Mouse (Mus musculus) brain, embryonic 18.5 days (tissue): ENCODE data around the gene Olfr433.
"Not testable (repeated sequence)": the region's sequence is repeated elsewhere in the genome, so short reads cannot be mapped to it uniquely, and the experiment has no call there.

Source experiments
- DNase-seq: peaks from one replicate; pipeline ENCODE4 v3.0.0-alpha.2; 2012; ENCODE audit warnings: low read depth, low spot score

Olfr433 gene

DNA sequence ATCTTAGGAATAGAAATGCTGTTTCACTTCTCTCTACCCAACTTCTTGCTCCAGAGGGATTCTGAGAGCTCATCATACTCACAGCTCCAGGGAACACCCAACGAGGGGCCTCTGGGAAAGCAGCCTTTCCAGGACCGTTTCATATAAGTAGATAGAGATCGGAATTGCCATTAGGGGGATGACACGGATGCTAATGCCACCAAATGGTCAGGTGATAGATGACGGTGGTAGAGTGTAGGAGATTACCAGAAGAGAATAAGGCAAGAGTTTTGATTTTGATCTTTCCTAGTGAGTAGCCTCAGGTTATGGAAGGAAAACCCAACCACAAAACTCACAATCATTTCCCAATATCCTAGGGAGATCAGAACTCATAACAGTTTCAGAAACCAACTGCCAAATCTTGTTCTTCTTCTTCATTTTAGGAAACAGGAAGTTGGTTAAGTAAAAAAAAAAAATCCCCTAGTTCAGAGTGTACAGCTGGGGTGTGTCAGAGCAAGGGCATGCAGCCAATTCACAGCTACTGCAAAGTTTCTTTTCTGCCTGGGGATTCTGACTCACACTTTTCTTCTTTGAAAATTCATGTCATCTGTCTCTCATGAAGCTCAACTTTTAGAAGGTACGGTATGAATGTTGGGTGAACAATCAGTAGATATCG, at the start of gene Olfr433:
TSS of gene Olfr433 (plus strand) at position 183 of the 655 bp plus-strand sequence.
- DNase-seq: no peak

DNA sequence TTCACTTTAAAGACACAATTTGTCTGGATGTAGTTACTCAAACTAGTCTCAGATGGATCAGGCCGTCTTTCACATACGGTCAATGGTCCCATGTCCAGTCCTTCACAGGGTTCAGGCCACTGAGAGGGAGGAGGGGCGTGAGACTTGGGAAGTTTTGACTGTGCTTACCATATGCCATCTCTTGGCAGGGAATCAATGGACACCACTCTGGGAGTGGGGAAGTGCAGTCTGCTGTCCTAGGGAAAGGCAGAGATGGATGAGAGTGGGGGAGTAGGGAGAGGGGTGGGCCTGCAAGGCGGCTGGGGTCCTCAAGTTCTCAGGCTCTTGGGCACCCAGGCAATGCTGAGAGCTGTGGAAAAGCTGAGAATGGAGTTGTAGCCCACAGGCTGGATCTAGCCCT, 45.5 kb upstream of the Olfr433 start:
- no peak for DNase-seq

- not testable (repeated sequence) for DNase-seq
Measured at GRCm38 (mm10) chr1:174004352-174005109, 36.0 kb upstream of the Olfr433 start.

- not testable (repeated sequence) for DNase-seq
Measured at GRCm38 (mm10) chr1:174007050-174007449, 33.5 kb upstream of the Olfr433 start.

DNA sequence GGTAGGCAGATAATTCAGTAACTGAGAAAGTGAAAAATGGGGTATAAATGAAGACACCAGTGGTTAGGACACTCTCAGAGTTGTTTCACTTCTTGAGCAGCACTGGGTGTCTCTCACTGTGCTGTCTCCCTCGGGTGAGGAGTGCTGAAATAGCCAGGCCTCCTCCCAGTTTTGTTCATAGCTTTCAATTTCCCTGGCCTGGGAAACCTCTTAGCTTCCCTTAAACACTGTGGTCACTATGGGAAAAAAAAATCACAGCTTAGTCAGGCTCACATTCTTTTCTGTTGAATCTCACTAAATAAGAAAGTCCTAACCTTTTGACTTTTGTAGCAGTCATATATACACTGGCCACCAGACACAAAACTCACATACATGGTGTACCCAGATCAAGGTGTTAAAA, 8.8 kb upstream of the Olfr433 start, which contains the start of gene Ifi205:
TSS of gene Ifi205 (minus strand) at position 113 of the 400 bp plus-strand sequence.
- DNase-seq: no peak

DNA sequence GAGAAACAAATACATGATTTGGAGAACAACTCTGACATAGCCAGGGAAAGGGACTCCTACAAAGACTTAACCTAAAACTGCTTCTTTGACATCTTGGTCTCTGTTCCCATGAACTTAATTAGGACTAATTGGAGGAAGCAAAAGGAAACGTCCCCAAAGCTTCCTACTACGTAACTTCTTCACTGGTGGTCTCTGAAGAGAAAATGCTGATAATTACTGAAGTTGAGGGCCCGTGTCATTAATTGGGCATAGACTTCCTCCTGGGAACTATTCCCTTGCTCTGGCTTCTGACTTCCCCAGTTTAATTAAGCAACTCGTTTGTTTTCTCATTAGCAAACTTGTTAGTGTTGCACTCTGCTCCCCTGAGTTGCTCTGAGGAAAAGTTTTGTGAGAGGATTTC, 4.7 kb upstream of the Olfr433 start:
- no peak for DNase-seq

DNA sequence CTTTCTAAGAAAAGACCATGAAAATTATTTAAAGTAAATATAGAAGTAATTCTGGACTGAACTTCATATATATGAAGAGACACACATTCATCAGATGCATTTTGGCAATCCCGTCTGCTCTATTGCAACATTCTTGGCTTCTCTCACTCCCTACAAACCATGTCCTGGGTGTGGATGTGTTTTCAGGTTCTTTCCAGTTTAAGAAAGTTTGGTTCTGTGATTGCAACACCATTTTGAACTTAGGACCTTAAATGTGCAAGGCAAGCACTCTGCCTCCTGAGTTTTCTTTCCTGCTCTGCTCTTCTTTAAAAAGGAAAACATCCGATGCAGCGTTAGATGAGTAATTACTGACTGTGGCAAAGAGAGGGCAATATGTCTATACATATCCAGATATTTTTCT, 2.0 kb upstream of the Olfr433 start:
- no peak for DNase-seq

GRCm38 (mm10) chr1:174042091-174042884, 1.8 kb downstream of the Olfr433 start:
- not testable (repeated sequence) for DNase-seq

DNA sequence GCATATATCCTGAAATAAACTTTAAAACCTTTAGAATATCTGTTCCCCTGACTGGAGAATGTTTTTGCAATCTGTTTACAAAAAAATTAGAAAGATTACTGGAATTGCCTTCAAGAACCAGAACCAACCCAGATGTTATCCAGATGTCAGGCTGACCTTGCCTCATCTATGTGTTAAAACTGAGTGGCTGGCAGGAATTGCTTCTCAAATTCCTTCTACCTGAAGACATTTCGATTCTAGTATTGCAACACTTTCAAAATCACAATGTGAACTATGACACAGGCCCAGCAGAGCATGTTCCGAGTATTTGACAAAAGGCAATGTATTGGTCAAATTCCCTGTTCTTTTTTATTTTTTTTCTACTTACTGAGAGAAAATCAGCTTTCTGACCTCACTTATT, 3.9 kb downstream of the Olfr433 start:
- no peak for DNase-seq

- DNase-seq: not testable (repeated sequence)
Measured at GRCm38 (mm10) chr1:174048227-174048626, 7.7 kb downstream of the Olfr433 start.

DNA sequence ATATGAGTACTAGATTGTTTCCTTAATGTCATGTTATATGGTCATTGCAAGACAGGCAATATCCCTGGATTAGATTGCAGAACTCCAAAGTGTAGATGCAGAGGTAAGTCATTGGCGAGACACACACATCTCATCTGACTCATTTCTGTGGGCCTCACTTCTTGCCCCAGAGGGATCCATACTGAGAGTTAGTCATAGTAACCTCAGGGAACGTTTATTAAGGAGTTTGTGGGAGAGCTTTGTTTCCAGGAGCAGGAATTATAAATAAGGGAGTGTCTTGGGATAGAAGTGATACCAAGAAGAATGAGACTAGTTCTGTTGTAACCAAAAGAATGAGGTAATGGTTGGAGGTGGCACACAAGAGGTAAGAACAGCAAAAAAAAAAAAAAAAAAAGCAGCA, 8.4 kb downstream of the Olfr433 start, which contains the start of gene Olfr432:
TSS of gene Olfr432 (plus strand) at position 313 of the 400 bp plus-strand sequence.
- no peak for DNase-seq

- not testable (repeated sequence) for DNase-seq
Measured at GRCm38 (mm10) chr1:174049357-174049756, 8.9 kb downstream of the Olfr433 start.

DNA sequence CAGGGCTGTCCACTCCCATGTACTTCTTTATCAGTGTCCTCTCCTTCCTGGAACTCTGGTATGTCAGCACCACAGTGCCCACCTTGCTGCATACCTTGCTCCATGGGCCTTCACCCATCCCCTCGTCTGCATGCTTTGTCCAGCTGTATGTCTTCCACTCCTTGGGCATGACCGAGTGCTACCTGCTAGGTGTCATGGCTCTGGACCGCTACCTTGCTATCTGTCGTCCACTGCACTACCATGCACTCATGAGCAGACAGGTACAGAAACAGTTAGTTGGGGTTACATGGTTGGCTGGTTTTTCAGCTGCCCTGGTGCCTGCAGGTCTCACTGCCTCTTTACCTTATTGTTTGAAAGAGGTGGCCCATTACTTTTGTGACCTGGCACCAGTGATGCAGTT, 10.0 kb downstream of the Olfr433 start:
- DNase-seq: no peak

DNA sequence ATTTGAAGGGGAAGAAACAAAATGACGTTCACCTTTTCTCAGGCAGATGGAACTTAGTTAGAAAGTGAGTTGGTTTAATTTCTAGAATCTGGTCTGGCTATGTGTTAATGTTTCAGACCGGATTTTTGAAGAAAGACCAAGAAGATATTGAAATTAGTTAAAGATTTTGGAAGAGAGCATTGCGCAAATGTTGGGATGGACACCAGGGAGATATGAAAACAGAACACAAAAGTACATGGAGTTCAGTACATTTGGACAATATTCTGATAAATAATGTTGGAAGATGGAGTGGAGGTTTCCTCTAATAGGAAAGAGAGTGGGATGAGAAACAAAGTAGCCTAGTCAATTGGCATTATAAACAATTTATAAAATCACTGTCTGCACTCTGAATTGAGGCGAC, 11.0 kb downstream of the Olfr433 start:
- no peak for DNase-seq

- no peak for DNase-seq
Measured at GRCm38 (mm10) chr1:174051931-174052536, 11.5 kb downstream of the Olfr433 start.

DNA sequence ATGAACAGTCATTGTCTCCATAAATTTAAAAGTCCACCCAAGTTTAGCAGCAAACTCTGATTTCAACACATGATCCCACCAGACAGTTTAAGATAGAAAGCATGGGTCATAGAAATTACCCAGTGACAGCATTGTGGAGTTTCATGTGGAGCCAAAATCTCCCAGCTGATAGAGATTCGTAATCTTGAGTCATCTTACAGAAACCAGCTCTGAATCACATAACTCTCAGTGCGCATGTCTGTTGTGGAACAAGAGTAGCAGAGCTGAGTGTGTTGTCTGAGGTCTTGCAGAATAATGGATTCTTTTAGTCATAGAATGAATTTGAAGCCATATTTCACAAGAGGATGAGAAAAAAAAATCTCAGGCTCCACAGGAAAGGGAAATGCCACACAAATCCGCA, 12.5 kb downstream of the Olfr433 start:
- no peak for DNase-seq

- no peak for DNase-seq
Measured at GRCm38 (mm10) chr1:174055248-174055647, 14.7 kb downstream of the Olfr433 start.

- DNase-seq: no peak
Measured at GRCm38 (mm10) chr1:174066305-174066704, 25.8 kb downstream of the Olfr433 start, which contains the start of gene Olfr430. Gene Olfr430, plus strand, starts transcription at chr1:174066605.

DNA sequence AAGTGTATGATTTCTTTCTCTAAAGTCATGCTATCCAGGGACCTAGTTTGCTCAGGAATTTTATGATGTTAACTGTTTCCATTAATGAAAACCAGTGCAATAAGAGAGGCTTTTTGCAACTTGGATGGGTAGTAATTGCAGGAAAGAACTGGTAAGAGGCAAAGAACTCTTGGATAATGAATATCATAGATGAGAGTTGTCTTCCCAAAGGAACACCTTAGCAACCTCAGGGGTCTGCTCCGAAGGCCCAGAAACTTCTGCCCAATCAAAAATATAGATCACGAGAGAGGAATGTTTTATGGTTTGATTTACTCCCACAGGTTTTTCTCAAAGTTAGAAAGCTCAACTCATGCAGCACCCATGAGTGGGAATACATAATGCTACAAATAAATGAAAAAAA, 43.5 kb downstream of the Olfr433 start, which contains the start of gene Olfr429:
TSS of gene Olfr429 (plus strand) at position 301 of the 400 bp plus-strand sequence.
- DNase-seq: no peak
